Mouse (Mus musculus) limb, embryonic 12.5 days (tissue): ENCODE measurements at regions not wholly inside any gene's neighbourhood (a gene's known extent, or its start where the extent isn't known, plus 50 kb on each side); places are given as distances from the start of the nearest gene placed in this dataset.

Experiments used
- ATAC-seq: fragments of 200-750 bp; cut with Nextera tagmentation; 2 replicates; pipeline ENCODE4 v1.8.0; 2017; ENCODE audit warnings: low read depth, moderate TSS enrichment; ENCODE audit not compliant: insufficient number of reproducible peaks, insufficient read depth, low FRiP score, low TSS enrichment
- H3K27ac ChIP-seq: fragments of 300-500 bp; sonication (generic); 2 replicates; pipeline ENCODE4 v1.5.1; 2016; ENCODE audit warnings: mild to moderate bottlenecking, moderate library complexity
- H3K27me3 ChIP-seq: fragments of 300-500 bp; sonication (generic); 2 replicates; pipeline ENCODE4 v1.6.1; 2016; ENCODE audit warnings: mild to moderate bottlenecking, moderate library complexity
- H3K36me3 ChIP-seq: fragments of 300-500 bp; sonication (generic); 2 replicates; pipeline ENCODE4 v1.6.1; 2016; ENCODE audit warnings: mild to moderate bottlenecking, moderate library complexity
- H3K4me1 ChIP-seq: fragments of 300-500 bp; sonication (generic); replicated peaks from 2 replicates; pipeline ENCODE4 v1.6.1; 2016
- H3K4me2 ChIP-seq: fragments of 300-500 bp; sonication (generic); 2 replicates; pipeline ENCODE4 v1.6.1; 2016; ENCODE audit warnings: mild to moderate bottlenecking, moderate library complexity
- H3K4me3 ChIP-seq: fragments of 300-500 bp; sonication (generic); replicated peaks from 2 replicates; pipeline ENCODE4 v1.5.1; 2016; ENCODE audit warnings: mild to moderate bottlenecking
- H3K9ac ChIP-seq: fragments of 300-500 bp; sonication (generic); replicated peaks from 2 replicates; pipeline ENCODE4 v1.6.1; 2016; ENCODE audit warnings: mild to moderate bottlenecking, moderate library complexity
- H3K9me3 ChIP-seq: fragments of 300-500 bp; sonication (generic); 2 replicates; pipeline ENCODE4 v1.6.1; 2016; ENCODE audit warnings: mild to moderate bottlenecking, moderate library complexity
- WGBS: fragments of 180-500 bp; shearing (Covaris S2); methylation state at CpG from one replicate; pipeline ENCODE4 v1.1.7; 2016; 5-methylcytosine and 5-hydroxymethylcytosine counted together

GRCm38 (mm10) chr13:90673823-90674222 is 231.3 kb downstream of the Atp6ap1l start:
- H3K27ac ChIP-seq, result 0 out of 2 replicates have a peak overlapping the region, but pooled peaks have one; percentile 32

GRCm38 (mm10) chr13:90673079-90673478 is 232.1 kb downstream of the Atp6ap1l start:
- 53% methylated on average over 1 of the region's 1 CpGs for WGBS
- H3K4me1 ChIP-seq, result no peaks in the 10 kb centered on the region; the same call in 1 of the 2 replicates
- no peaks in the 10 kb centered on the region for H3K27me3 ChIP-seq
- no peak overlapping the region for H3K27ac ChIP-seq
- no peaks in the 10 kb centered on the region for H3K9me3 ChIP-seq
- no peak overlapping the region for H3K4me3 ChIP-seq
- no peak overlapping the region for H3K9ac ChIP-seq
- no peak for ATAC-seq
- no peaks in the 10 kb centered on the region for H3K36me3 ChIP-seq
- H3K4me2 ChIP-seq, result no peak overlapping the region

More at GRCm38 (mm10) chr13:90673823-90674222, 231.3 kb downstream of the Atp6ap1l start:
- H3K4me3 ChIP-seq, result no peak overlapping the region
- no peaks in the 10 kb centered on the region for H3K36me3 ChIP-seq
- H3K4me2 ChIP-seq, result no peak overlapping the region
- WGBS, result 73% methylated on average over 3 of the region's 3 CpGs
- no peaks in the 10 kb centered on the region for H3K9me3 ChIP-seq
- H3K9ac ChIP-seq, result no peak overlapping the region
- no peak for ATAC-seq
- H3K4me1 ChIP-seq, result peaks cover 4% of the 10 kb centered on the region; the same call in 1 of the 2 replicates
- no peaks in the 10 kb centered on the region for H3K27me3 ChIP-seq

GRCm38 (mm10) chr13:90661567-90662141 is 243.5 kb downstream of the Atp6ap1l start:
- Histone ChIP-seq H3K4me3 (no peak overlapping the region), H3K9me3 (no peaks in the 10 kb centered on the region), H3K36me3 (no peaks in the 10 kb centered on the region), H3K4me1 (no peaks in the 10 kb centered on the region; the same call in 1 of the 2 replicates), H3K9ac (no peak overlapping the region), H3K27me3 (no peaks in the 10 kb centered on the region), H3K27ac (no peak overlapping the region), H3K4me2 (no peak overlapping the region)
- ATAC-seq, result no peak
- WGBS, result 85% methylated on average over 3 of the region's 3 CpGs

GRCm38 (mm10) chr13:90660950-90661349 is 244.2 kb downstream of the Atp6ap1l start:
- no peak for ATAC-seq
- Histone ChIP-seq H3K4me1 (no peaks in the 10 kb centered on the region; the same call in 1 of the 2 replicates), H3K9ac (no peak overlapping the region), H3K9me3 (no peaks in the 10 kb centered on the region), H3K36me3 (no peaks in the 10 kb centered on the region), H3K27me3 (no peaks in the 10 kb centered on the region), H3K4me2 (no peak overlapping the region), H3K27ac (no peak overlapping the region), H3K4me3 (no peak overlapping the region)
- 46% methylated on average over 3 of the region's 3 CpGs for WGBS

GRCm38 (mm10) chr13:90659087-90659486 is 246.1 kb downstream of the Atp6ap1l start:
- Histone ChIP-seq H3K9ac (no peak overlapping the region), H3K4me3 (no peak overlapping the region), H3K4me1 (no peaks in the 10 kb centered on the region; the same call in 1 of the 2 replicates), H3K36me3 (no peaks in the 10 kb centered on the region), H3K27me3 (no peaks in the 10 kb centered on the region), H3K4me2 (no peak overlapping the region), H3K27ac (no peak overlapping the region), H3K9me3 (no peaks in the 10 kb centered on the region)
- ATAC-seq, result no peak
- 70% methylated on average over 5 of the region's 5 CpGs for WGBS

- H3K36me3 ChIP-seq, result no peaks in the 10 kb centered on the region
- 70% methylated on average over 4 of the region's 4 CpGs for WGBS
- ATAC-seq, result no peak
- H3K27ac ChIP-seq, result no peak overlapping the region
- H3K4me1 ChIP-seq, result peaks cover 10% of the 10 kb centered on the region
- H3K4me3 ChIP-seq, result no peak overlapping the region
- no peak overlapping the region for H3K4me2 ChIP-seq
- no peak overlapping the region for H3K9ac ChIP-seq
- H3K27me3 ChIP-seq, result no peaks in the 10 kb centered on the region
- no peaks in the 10 kb centered on the region for H3K9me3 ChIP-seq
Observed at GRCm38 (mm10) chr13:90646356-90646755, 258.8 kb downstream of the Atp6ap1l start.

GRCm38 (mm10) chr13:90644216-90644615 is 260.9 kb downstream of the Atp6ap1l start:
- no peak overlapping the region for H3K27ac ChIP-seq
- peaks cover 10% of the 10 kb centered on the region for H3K4me1 ChIP-seq
- H3K4me2 ChIP-seq, result no peak overlapping the region
- H3K9me3 ChIP-seq, result no peaks in the 10 kb centered on the region
- no peaks in the 10 kb centered on the region for H3K36me3 ChIP-seq
- no peak overlapping the region for H3K9ac ChIP-seq
- no peaks in the 10 kb centered on the region for H3K27me3 ChIP-seq
- no peak overlapping the region for H3K4me3 ChIP-seq
- ATAC-seq, result no peak

- H3K9ac ChIP-seq, result no peak overlapping the region
- no peaks in the 10 kb centered on the region for H3K9me3 ChIP-seq
- H3K4me1 ChIP-seq, result peaks cover 10% of the 10 kb centered on the region
- H3K4me2 ChIP-seq, result no peak overlapping the region
- no peaks in the 10 kb centered on the region for H3K36me3 ChIP-seq
- 90% methylated on average over 4 of the region's 4 CpGs for WGBS
- no peak overlapping the region for H3K4me3 ChIP-seq
- no peaks in the 10 kb centered on the region for H3K27me3 ChIP-seq
- no peak for ATAC-seq
- H3K27ac ChIP-seq, result no peak overlapping the region
Observed at GRCm38 (mm10) chr13:90643575-90644215, 261.5 kb downstream of the Atp6ap1l start.

- Histone ChIP-seq H3K9ac (no peak overlapping the region), H3K4me3 (no peak overlapping the region), H3K27ac (no peak overlapping the region), H3K36me3 (no peaks in the 10 kb centered on the region), H3K27me3 (no peaks in the 10 kb centered on the region), H3K9me3 (no peaks in the 10 kb centered on the region), H3K4me2 (no peak overlapping the region), H3K4me1 (peaks cover 10% of the 10 kb centered on the region)
- 63% methylated on average over 4 of the region's 4 CpGs for WGBS
- no peak for ATAC-seq
Observed at GRCm38 (mm10) chr13:90643109-90643508, 262.0 kb downstream of the Atp6ap1l start.

- Histone ChIP-seq H3K27me3 (no peaks in the 10 kb centered on the region), H3K9ac (no peak overlapping the region), H3K4me1 (peaks cover 10% of the 10 kb centered on the region), H3K36me3 (no peaks in the 10 kb centered on the region), H3K9me3 (no peaks in the 10 kb centered on the region), H3K27ac (0 out of 2 replicates have a peak overlapping the region, but pooled peaks have one; percentile 41), H3K4me3 (no peak overlapping the region), H3K4me2 (no peak overlapping the region)
- 36% methylated on average over 5 of the region's 5 CpGs for WGBS
- no peak for ATAC-seq
Observed at GRCm38 (mm10) chr13:90642206-90642823, 262.8 kb downstream of the Atp6ap1l start.
